Mouse (Mus musculus): ENCODE measurements at regions not wholly inside any gene's neighbourhood (a gene's known extent, or its start where the extent isn't known, plus 50 kb on each side); places are given as distances from the start of the nearest gene placed in this dataset.

GRCm38 (mm10) chr13:25392770-25393290, 122.5 kb upstream of the Nrsn1 start:
- TF ChIP-seq POLR2A (IDR thresholded peaks at IDR 0.05; ENCODE audit: borderline replicate concordance, extremely low read depth, insufficient read depth, insufficient read length, poor library complexity, severe bottlenecking) (no peak), CTCF (IDR thresholded peaks at IDR 0.05; ENCODE audit: borderline replicate concordance, extremely low read depth, insufficient read depth, insufficient read length) (no peak)

Measured in brain, embryonic 14.5 days (tissue).